Mouse (Mus musculus) lung, adult 2 months (tissue): Measurements from ENCODE around the gene Gm17359.

Experiments used
- CTCF ChIP-seq: fragments of 200-500 bp; IDR thresholded peaks from 2 replicates; pipeline ENCODE4 v1.5.1; 2011; ENCODE audit warnings: mild to moderate bottlenecking, low read length, control low read depth; ENCODE audit not compliant: insufficient read depth
- POLR2A ChIP-seq: fragments of 200-500 bp; IDR thresholded peaks from 2 replicates; pipeline ENCODE4 v1.6.1; 2011; ENCODE audit warnings: low read depth, mild to moderate bottlenecking, control low read depth, low read length, borderline replicate concordance; ENCODE audit errors: extremely low read depth

GRCm38 (mm10) chr3:79360317-79361101, 24.0 kb downstream of the Gm17359 start:
- TF ChIP-seq POLR2A (no peak), CTCF (no peak)
